Mouse (Mus musculus): ENCODE measurements around the gene Gm13283. TPM values are rescaled to one million over a fixed set of nuclear protein-coding genes. Genes with fewer than 3 reads are reported as not detected.

The Gm13283 gene
- polyA plus RNA-seq, 1 experiment from 2014 or later = not detected

Other genes with a start within 250 kb of the Gm13283 start
- gene Ifnb1, start 237.3 kb upstream of the Gm13283 start, polyA plus RNA-seq (2016; fragmentation: Nextera tagmentation; extraction: Ambion mirVana) = not detected in 2 replicates
- gene Ifna15, start 201.9 kb upstream of the Gm13283 start, polyA plus RNA-seq (2016; fragmentation: Nextera tagmentation; extraction: Ambion mirVana) = not detected in 2 replicates
- gene Ifna14, start 188.3 kb upstream of the Gm13283 start, polyA plus RNA-seq (2016; fragmentation: Nextera tagmentation; extraction: Ambion mirVana) = not detected in 2 replicates
- not detected in 2 replicates for gene Ifna9, start 167.7 kb upstream of the Gm13283 start, polyA plus RNA-seq (2016; fragmentation: Nextera tagmentation; extraction: Ambion mirVana)
- not detected in 2 replicates for gene Ifna12, start 156.7 kb upstream of the Gm13283 start, polyA plus RNA-seq (2016; fragmentation: Nextera tagmentation; extraction: Ambion mirVana)
- gene C87499, start 125.7 kb upstream of the Gm13283 start, polyA plus RNA-seq (2016; fragmentation: Nextera tagmentation; extraction: Ambion mirVana) = not detected in 2 replicates
- gene Ifna13, start 115.7 kb upstream of the Gm13283 start, polyA plus RNA-seq (2016; fragmentation: Nextera tagmentation; extraction: Ambion mirVana) = not detected in 2 replicates
- gene Ifna16, start 83.2 kb upstream of the Gm13283 start, polyA plus RNA-seq (2016; fragmentation: Nextera tagmentation; extraction: Ambion mirVana) = not detected in 2 replicates
- gene Ifna2, start 76.2 kb upstream of the Gm13283 start, polyA plus RNA-seq (2016; fragmentation: Nextera tagmentation; extraction: Ambion mirVana) = not detected in 2 replicates
- not detected in 2 replicates for gene Ifnab, start 68.8 kb upstream of the Gm13283 start, polyA plus RNA-seq (2016; fragmentation: Nextera tagmentation; extraction: Ambion mirVana)
- 0.68 and 1.3 TPM in 2 replicates for gene Gm26566, start 38.3 kb upstream of the Gm13283 start, polyA plus RNA-seq (2016; fragmentation: Nextera tagmentation; extraction: Ambion mirVana)
- 74.4 and 90.5 TPM in 2 replicates for gene Klhl9, start 37.7 kb upstream of the Gm13283 start, polyA plus RNA-seq (2016; fragmentation: Nextera tagmentation; extraction: Ambion mirVana)
- not detected in 2 replicates for gene Gm13271, start 5.3 kb upstream of the Gm13283 start, polyA plus RNA-seq (2016; fragmentation: Nextera tagmentation; extraction: Ambion mirVana)
- 0.22 TPM in 1 of 2 replicates, not detected in the other for gene Gm13290, start 13.7 kb downstream of the Gm13283 start, polyA plus RNA-seq (2016; fragmentation: Nextera tagmentation; extraction: Ambion mirVana)
- not detected in 2 replicates for gene Gm13289, start 16.8 kb downstream of the Gm13283 start, polyA plus RNA-seq (2016; fragmentation: Nextera tagmentation; extraction: Ambion mirVana)
- not detected in 2 replicates for gene Gm13272, start 19.7 kb downstream of the Gm13283 start, polyA plus RNA-seq (2016; fragmentation: Nextera tagmentation; extraction: Ambion mirVana)
- gene Ifnz, start 22.0 kb downstream of the Gm13283 start, polyA plus RNA-seq (2016; fragmentation: Nextera tagmentation; extraction: Ambion mirVana) = 0.31 TPM in 1 of 2 replicates, not detected in the other
- gene Gm13276, start 25.6 kb downstream of the Gm13283 start, polyA plus RNA-seq (2016; fragmentation: Nextera tagmentation; extraction: Ambion mirVana) = not detected in 2 replicates
- not detected in 2 replicates for gene Gm13277, start 28.5 kb downstream of the Gm13283 start, polyA plus RNA-seq (2016; fragmentation: Nextera tagmentation; extraction: Ambion mirVana)
- not detected in 2 replicates for gene Gm13278, start 31.4 kb downstream of the Gm13283 start, polyA plus RNA-seq (2016; fragmentation: Nextera tagmentation; extraction: Ambion mirVana)
- gene Gm13275, start 34.4 kb downstream of the Gm13283 start, polyA plus RNA-seq (2016; fragmentation: Nextera tagmentation; extraction: Ambion mirVana) = not detected in 2 replicates
- not detected in 2 replicates for gene Gm13279, start 37.3 kb downstream of the Gm13283 start, polyA plus RNA-seq (2016; fragmentation: Nextera tagmentation; extraction: Ambion mirVana)
- gene Gm13285, start 39.5 kb downstream of the Gm13283 start, polyA plus RNA-seq (2016; fragmentation: Nextera tagmentation; extraction: Ambion mirVana) = 0.10 and 0.40 TPM in 2 replicates
- gene Gm13287, start 43.1 kb downstream of the Gm13283 start, polyA plus RNA-seq (2016; fragmentation: Nextera tagmentation; extraction: Ambion mirVana) = not detected in 2 replicates
- gene Gm13288, start 45.4 kb downstream of the Gm13283 start, polyA plus RNA-seq (2016; fragmentation: Nextera tagmentation; extraction: Ambion mirVana) = not detected in 2 replicates
- gene Ifna7, start 56.1 kb downstream of the Gm13283 start, polyA plus RNA-seq (2016; fragmentation: Nextera tagmentation; extraction: Ambion mirVana) = not detected in 2 replicates
- gene Ifna11, start 59.8 kb downstream of the Gm13283 start, polyA plus RNA-seq (2016; fragmentation: Nextera tagmentation; extraction: Ambion mirVana) = not detected in 2 replicates
- gene Ifna6, start 67.3 kb downstream of the Gm13283 start, polyA plus RNA-seq (2016; fragmentation: Nextera tagmentation; extraction: Ambion mirVana) = not detected in 2 replicates
- not detected in 2 replicates for gene Ifna5, start 75.4 kb downstream of the Gm13283 start, polyA plus RNA-seq (2016; fragmentation: Nextera tagmentation; extraction: Ambion mirVana)
- gene Ifna4, start 81.7 kb downstream of the Gm13283 start, polyA plus RNA-seq (2016; fragmentation: Nextera tagmentation; extraction: Ambion mirVana) = not detected in 2 replicates
- gene Ifna1, start 90.0 kb downstream of the Gm13283 start, polyA plus RNA-seq (2016; fragmentation: Nextera tagmentation; extraction: Ambion mirVana) = not detected in 2 replicates
- not detected in 2 replicates for gene Ifne, start 120.1 kb downstream of the Gm13283 start, polyA plus RNA-seq (2016; fragmentation: Nextera tagmentation; extraction: Ambion mirVana)